Mouse (Mus musculus) liver, embryonic 16.5 days (tissue): ENCODE results near the gene Mink1. TPM values are rescaled to one million over a fixed set of nuclear protein-coding genes. Genes with fewer than 3 reads are reported as not detected.

ENCODE experiments used
- ATAC-seq: fragments of 200-750 bp; cut with Nextera tagmentation; 2 replicates; pipeline ENCODE4 v1.8.0; 2017; ENCODE audit warnings: low read depth, mild to moderate bottlenecking, moderate number of reproducible peaks, moderate library complexity
- H3K27ac ChIP-seq: fragments of 300-500 bp; sonication (generic); 2 replicates; pipeline ENCODE4 v1.5.1; 2014; ENCODE audit warnings: mild to moderate bottlenecking, low read length
- H3K27me3 ChIP-seq: fragments of 300-500 bp; sonication (generic); 2 replicates; pipeline ENCODE4 v1.6.1; 2014; ENCODE audit warnings: low read depth, low read length, mixed read lengths; ENCODE audit not compliant: control insufficient read depth, insufficient read depth
- H3K36me3 ChIP-seq: fragments of 300-500 bp; sonication (generic); 2 replicates; pipeline ENCODE4 v1.6.1; 2014; ENCODE audit warnings: mild to moderate bottlenecking; ENCODE audit not compliant: control insufficient read depth, insufficient read depth
- H3K4me1 ChIP-seq: fragments of 300-500 bp; sonication (generic); 2 replicates; pipeline ENCODE4 v1.6.1; 2014; ENCODE audit warnings: low read depth, low read length, mixed read lengths; ENCODE audit not compliant: control insufficient read depth
- H3K4me2 ChIP-seq: fragments of 300-500 bp; sonication (generic); 2 replicates; pipeline ENCODE4 v1.6.1; 2014; ENCODE audit warnings: low read depth, low read length, mixed read lengths
- H3K4me3 ChIP-seq: fragments of 300-500 bp; sonication (generic); 2 replicates; pipeline ENCODE4 v1.5.1; 2014; ENCODE audit warnings: low read depth, mild to moderate bottlenecking, low read length
- H3K9ac ChIP-seq: fragments of 300-500 bp; sonication (generic); 2 replicates; pipeline ENCODE4 v1.6.1; 2014; ENCODE audit warnings: low read depth, low read length
- H3K9me3 ChIP-seq: fragments of 300-500 bp; sonication (generic); replicated peaks from 2 replicates; pipeline ENCODE4 v1.6.1; 2016; ENCODE audit warnings: low read length; ENCODE audit not compliant: control insufficient read depth
- WGBS: fragments of 180-500 bp; shearing (Covaris S2); extraction: QIAGEN DNeasy Blood & Tissue Kit; methylation state at CpG from one replicate; pipeline ENCODE4 v1.1.7; 2014; ENCODE audit not compliant: insufficient replicate concordance; 5-methylcytosine and 5-hydroxymethylcytosine counted together
- polyA plus RNA-seq: library from polyadenylated mRNA; unstranded; fragments of >200 nt; fragmentation: Nextera tagmentation; extraction: Ambion mirVana; gene quantifications from 2 replicates; pipeline ENCODE4 v1.2.1, GENCODE M21; 2015

Gene Mink1
- polyA plus RNA-seq, 1 experiment from 2014 or later, result 6.0 TPM

GRCm38 (mm10) chr11:70660571-70660970, 97.9 kb downstream of the Mink1 start:
- Histone ChIP-seq H3K27ac (no peak overlapping the region), H3K36me3 (peaks cover 24% of the 10 kb centered on the region), H3K4me3 (no peak overlapping the region), H3K27me3 (peaks cover 2% of the 10 kb centered on the region; the same call in 1 of the 2 replicates), H3K9ac (no peak overlapping the region), H3K4me1 (peaks cover 14% of the 10 kb centered on the region), H3K9me3 (no peaks in the 10 kb centered on the region), H3K4me2 (no peak overlapping the region)
- 77% methylated on average over 8 of the region's 8 CpGs for WGBS
- no peak for ATAC-seq

- Histone ChIP-seq H3K9ac (no peak overlapping the region), H3K9me3 (no peaks in the 10 kb centered on the region), H3K4me3 (no peak overlapping the region), H3K4me2 (no peak overlapping the region), H3K27me3 (no peaks in the 10 kb centered on the region), H3K4me1 (peaks cover 10% of the 10 kb centered on the region), H3K36me3 (peaks cover 24% of the 10 kb centered on the region), H3K27ac (no peak overlapping the region)
- no peak for ATAC-seq
- WGBS, result 83% methylated on average over 8 of the region's 8 CpGs
Observed at GRCm38 (mm10) chr11:70663101-70663500, 100.4 kb downstream of the Mink1 start.

- no peak overlapping the region for H3K4me2 ChIP-seq
- WGBS, result 81% methylated on average over 6 of the region's 6 CpGs
- no peaks in the 10 kb centered on the region for H3K27me3 ChIP-seq
- H3K4me3 ChIP-seq, result no peak overlapping the region
- H3K9ac ChIP-seq, result no peak overlapping the region
- H3K27ac ChIP-seq, result no peak overlapping the region
- no peak for ATAC-seq
- H3K4me1 ChIP-seq, result peaks cover 13% of the 10 kb centered on the region
- H3K9me3 ChIP-seq, result no peaks in the 10 kb centered on the region
- H3K36me3 ChIP-seq, result peaks cover 24% of the 10 kb centered on the region
Observed at GRCm38 (mm10) chr11:70663957-70664356, 101.3 kb downstream of the Mink1 start.

Other genes with a start within 250 kb of the Mink1 start
- 0.11 TPM in 1 of 2 replicates, not detected in the other for gene Alox12e, start 240.3 kb upstream of the Mink1 start, polyA plus RNA-seq
- gene Alox15, start 210.8 kb upstream of the Mink1 start, polyA plus RNA-seq, result 1.7 and 2.0 TPM in 2 replicates
- gene Pelp1, start 152.8 kb upstream of the Mink1 start, polyA plus RNA-seq, result 11.1 and 13.1 TPM in 2 replicates
- 15.0 and 15.8 TPM in 2 replicates for gene Arrb2, start 130.2 kb upstream of the Mink1 start, polyA plus RNA-seq
- 12.8 and 13.7 TPM in 2 replicates for gene Med11, start 111.0 kb upstream of the Mink1 start, polyA plus RNA-seq
- gene Zmynd15, start 103.4 kb upstream of the Mink1 start, polyA plus RNA-seq, result 0.42 and 0.87 TPM in 2 replicates
- 2.6 and 3.0 TPM in 2 replicates for gene Cxcl16, start 102.9 kb upstream of the Mink1 start, polyA plus RNA-seq
- 0.65 and 2.3 TPM in 2 replicates for gene Tm4sf5, start 57.6 kb upstream of the Mink1 start, polyA plus RNA-seq
- gene Vmo1, start 48.3 kb upstream of the Mink1 start, polyA plus RNA-seq, result 0.44 and 0.65 TPM in 2 replicates
- 33.8 and 35.3 TPM in 2 replicates for gene Gltpd2, start 43.7 kb upstream of the Mink1 start, polyA plus RNA-seq
- gene Psmb6, start 37.5 kb upstream of the Mink1 start, polyA plus RNA-seq, result 291 and 307 TPM in 2 replicates
- gene Gm40193, start 29.9 kb upstream of the Mink1 start, polyA plus RNA-seq, result not detected in 2 replicates
- gene Pld2, start 22.8 kb upstream of the Mink1 start, polyA plus RNA-seq, result 2.1 and 2.9 TPM in 2 replicates
- not detected in 2 replicates for gene 4930544D05Rik, start 53.0 kb downstream of the Mink1 start, polyA plus RNA-seq
- not detected in 2 replicates for gene Chrne, start 56.3 kb downstream of the Mink1 start, polyA plus RNA-seq
- gene Gp1ba, start 76.2 kb downstream of the Mink1 start, polyA plus RNA-seq, result 2.3 and 3.9 TPM in 2 replicates
- 76.4 and 79.6 TPM in 2 replicates for gene Rnf167, start 84.4 kb downstream of the Mink1 start, polyA plus RNA-seq
- 74.5 and 79.2 TPM in 2 replicates for gene Slc25a11, start 84.6 kb downstream of the Mink1 start, polyA plus RNA-seq
- 899 and 965 TPM in 2 replicates for gene Pfn1, start 91.8 kb downstream of the Mink1 start, polyA plus RNA-seq
- gene Eno3, start 94.3 kb downstream of the Mink1 start, polyA plus RNA-seq, result 11.6 and 22.1 TPM in 2 replicates
- 57.5 and 59.7 TPM in 2 replicates for gene Spag7, start 106.5 kb downstream of the Mink1 start, polyA plus RNA-seq
- 3.0 and 4.3 TPM in 2 replicates for gene Camta2, start 125.2 kb downstream of the Mink1 start, polyA plus RNA-seq
- gene Inca1, start 137.3 kb downstream of the Mink1 start, polyA plus RNA-seq, result 1.1 and 1.4 TPM in 2 replicates
- gene Kif1c, start 137.7 kb downstream of the Mink1 start, polyA plus RNA-seq, result 0.77 and 1.1 TPM in 2 replicates
- 1.3 and 1.6 TPM in 2 replicates for gene Zfp3, start 201.3 kb downstream of the Mink1 start, polyA plus RNA-seq
- 0.57 and 1.0 TPM in 2 replicates for gene Scimp, start 249.7 kb downstream of the Mink1 start, polyA plus RNA-seq